Mouse (Mus musculus): ENCODE measurements at regions not wholly inside any gene's neighbourhood (a gene's known extent, or its start where the extent isn't known, plus 50 kb on each side); places are given as distances from the start of the nearest gene placed in this dataset.

GRCm38 (mm10) chr10:98257980-98258707, 531.6 kb upstream of the C030005K15Rik start:
- no peak for TF ChIP-seq CTCF (IDR thresholded peaks at IDR 0.05; ENCODE audit: low read depth)
- TF ChIP-seq EP300 (IDR thresholded peaks at IDR 0.05; ENCODE audit: low read depth), result no peak

Data from liver, postnatal 0 days (tissue).